Mouse (Mus musculus) forebrain, postnatal 0 days (tissue): ENCODE data around the gene Gm26897. TPM values are rescaled to one million over a fixed set of nuclear protein-coding genes. Genes with fewer than 3 reads are reported as not detected.

Source experiments
- ATAC-seq: fragments of 200-750 bp; cut with Nextera tagmentation; 2 replicates; pipeline ENCODE4 v1.8.0; 2017; ENCODE audit warnings: mild to moderate bottlenecking, moderate library complexity
- DNase-seq: peaks from one replicate; pipeline ENCODE4 v3.0.0-alpha.2; 2015
- H3K27ac ChIP-seq: fragments of 300-500 bp; sonication (generic); 2 replicates; pipeline ENCODE4 v1.5.1; 2014; ENCODE audit warnings: low read depth, mild to moderate bottlenecking, antibody characterized with exemption, low read length, moderate library complexity, mixed read lengths
- H3K27me3 ChIP-seq: fragments of 300-500 bp; sonication (generic); 2 replicates; pipeline ENCODE4 v1.6.1; 2014; ENCODE audit warnings: mild to moderate bottlenecking, low read length, mixed read lengths; ENCODE audit not compliant: insufficient read depth
- H3K36me3 ChIP-seq: fragments of 300-500 bp; sonication (generic); 2 replicates; pipeline ENCODE4 v1.6.1; 2014; ENCODE audit warnings: mild to moderate bottlenecking, moderate library complexity; ENCODE audit not compliant: insufficient read depth
- H3K4me1 ChIP-seq: fragments of 300-500 bp; sonication (generic); 2 replicates; pipeline ENCODE4 v1.6.1; 2014; ENCODE audit warnings: antibody characterized with exemption; ENCODE audit not compliant: insufficient read depth
- H3K4me2 ChIP-seq: fragments of 300-500 bp; sonication (generic); 2 replicates; pipeline ENCODE4 v1.6.1; 2014; ENCODE audit warnings: low read depth, mild to moderate bottlenecking, moderate library complexity
- H3K4me3 ChIP-seq: fragments of 300-500 bp; sonication (generic); 2 replicates; pipeline ENCODE4 v1.5.1; 2014; ENCODE audit warnings: low read depth, low read length, mixed read lengths
- H3K9ac ChIP-seq: fragments of 300-500 bp; sonication (generic); 2 replicates; pipeline ENCODE4 v1.6.1; 2014; ENCODE audit warnings: mild to moderate bottlenecking
- H3K9me3 ChIP-seq: fragments of 300-500 bp; sonication (generic); 2 replicates; pipeline ENCODE4 v1.6.1; 2016; ENCODE audit warnings: low read length
- CTCF ChIP-seq: sonication (generic); IDR thresholded peaks from 2 replicates; pipeline ENCODE4 v1.5.1; 2016; ENCODE audit warnings: antibody characterized with exemption, control low read depth, low read depth
- WGBS: fragments of 180-500 bp; shearing (Covaris S2); extraction: QIAGEN DNeasy Blood & Tissue Kit; methylation state at CpG from one replicate; pipeline ENCODE4 v1.1.7; 2014; 5-methylcytosine and 5-hydroxymethylcytosine counted together
- polyA plus RNA-seq: library from polyadenylated mRNA; unstranded; fragments of >200 nt; fragmentation: Nextera tagmentation; extraction: Ambion mirVana; gene quantifications from 2 replicates; pipeline ENCODE4 v1.2.1, GENCODE M21; 2015
- total RNA-seq: library from RNA; depleted of rRNA; stranded (reverse); fragments of >200 nt; gene quantifications from 2 replicates; pipeline ENCODE4 v1.2.3, GENCODE M21; 2014

Gene Gm26897
- total and polyA plus RNA-seq, 2 experiments from 2014 or later: not detected

DNA sequence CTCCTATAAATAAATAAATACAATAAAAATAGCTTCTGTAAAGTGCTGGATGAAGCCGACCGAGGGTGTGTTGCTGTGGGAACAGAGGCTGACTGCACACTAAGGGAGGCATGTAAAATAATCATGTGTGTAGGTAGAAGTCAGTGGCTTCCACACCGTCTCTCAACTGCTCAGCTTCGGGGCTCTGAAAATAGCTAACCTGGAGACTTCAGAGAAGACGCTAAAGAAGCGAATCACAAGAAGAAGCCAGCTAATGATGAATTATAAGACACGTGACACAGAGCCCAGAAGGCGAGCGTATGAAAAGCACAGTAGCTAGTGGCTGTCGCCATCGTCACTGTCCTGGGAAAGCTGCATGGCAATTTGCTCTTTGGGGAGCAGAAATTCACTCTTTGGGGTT, 29.4 kb upstream of the Gm26897 start:
- H3K9me3 ChIP-seq: no peaks in the 10 kb centered on the region
- peaks cover 26% of the 10 kb centered on the region for H3K4me1 ChIP-seq
- TF ChIP-seq CTCF: no peak
- peak overlapping the region; percentile 16; the same call in 1 of the 2 replicates for H3K27ac ChIP-seq
- no peak overlapping the region for H3K4me3 ChIP-seq
- H3K27me3 ChIP-seq: no peaks in the 10 kb centered on the region
- WGBS: 48% methylated on average over 11 of the region's 11 CpGs
- no peak overlapping the region for H3K9ac ChIP-seq
- peak; percentile 57 for DNase-seq
- H3K4me2 ChIP-seq: no peak overlapping the region
- peak; percentile 42; the same call in 1 of the 2 replicates for ATAC-seq
- no peaks in the 10 kb centered on the region for H3K36me3 ChIP-seq

DNA sequence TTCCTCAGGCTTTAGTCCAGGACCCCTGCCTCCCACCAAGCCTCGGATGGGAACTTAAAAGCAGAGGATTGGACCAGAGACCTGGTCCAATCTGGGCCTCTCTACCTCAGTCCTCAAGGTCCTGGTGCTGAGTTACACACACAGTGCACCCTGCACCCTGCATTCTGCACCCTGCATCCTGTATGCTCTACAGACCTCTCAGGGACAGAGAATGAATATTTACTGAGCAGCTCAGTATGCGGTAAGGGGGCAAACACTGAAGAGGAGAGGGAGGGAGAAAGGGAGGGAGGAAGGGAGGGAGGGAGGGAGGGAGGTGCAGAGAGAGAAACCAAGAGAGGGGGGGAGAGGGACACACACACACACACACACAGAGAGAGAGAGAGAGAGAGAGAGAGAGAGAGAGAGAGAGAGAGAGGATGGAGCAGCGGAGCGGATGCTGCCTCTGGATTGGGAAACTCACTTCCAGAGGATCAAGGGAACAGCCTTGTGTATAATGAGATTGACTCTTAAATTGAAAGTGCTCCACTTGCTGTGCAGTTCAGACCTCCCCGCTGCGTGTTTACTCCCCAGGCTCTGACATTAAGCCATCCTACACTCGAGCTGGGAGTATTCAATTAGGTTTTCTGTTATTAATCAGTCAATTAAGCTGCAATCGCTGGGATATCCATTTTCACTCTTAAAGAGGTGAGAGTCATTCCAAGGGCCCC, 24.4 kb upstream of the Gm26897 start:
- Histone ChIP-seq H3K4me2 (no peak overlapping the region), H3K27ac (0 out of 2 replicates have a peak overlapping the region, but pooled peaks have one; percentile 40), H3K4me3 (no peak overlapping the region), H3K9ac (no peak overlapping the region), H3K9me3 (0 out of 2 replicates have a peak, but pooled peaks cover 6% of the 10 kb centered on the region), H3K4me1 (no peaks in the 10 kb centered on the region), H3K27me3 (no peaks in the 10 kb centered on the region), H3K36me3 (no peaks in the 10 kb centered on the region)
- no peak for TF ChIP-seq CTCF
- WGBS: 14% methylated on average over 8 of the region's 8 CpGs
- DNase-seq: peak; percentile 21
- peak; percentile 78 for ATAC-seq

DNA sequence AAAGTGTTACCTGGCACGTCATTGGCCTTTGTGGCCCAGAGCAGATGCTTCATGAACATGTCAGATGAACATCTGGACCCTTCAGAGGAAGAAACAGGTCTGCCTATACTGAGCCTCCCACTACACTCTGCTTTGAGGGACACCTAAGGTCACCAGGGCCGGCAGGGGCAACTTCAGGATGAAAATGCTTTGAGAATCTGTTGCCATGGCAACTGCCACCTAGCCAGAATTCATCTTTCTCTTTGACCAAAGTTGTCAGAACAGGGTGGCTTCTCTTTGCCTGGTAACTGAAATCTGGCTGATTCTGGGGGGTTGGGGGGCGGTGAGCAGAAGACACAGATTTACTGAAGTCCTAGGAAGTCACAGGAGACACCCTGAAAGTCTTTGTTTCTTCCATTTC, 14.7 kb upstream of the Gm26897 start:
- Histone ChIP-seq H3K27me3 (no peaks in the 10 kb centered on the region), H3K4me2 (no peak overlapping the region), H3K36me3 (no peaks in the 10 kb centered on the region), H3K9me3 (no peaks in the 10 kb centered on the region), H3K27ac (no peak overlapping the region), H3K4me1 (peaks cover 19% of the 10 kb centered on the region), H3K9ac (no peak overlapping the region), H3K4me3 (no peak overlapping the region)
- 64% methylated on average over 3 of the region's 3 CpGs for WGBS
- ATAC-seq (no peak), DNase-seq (peak; percentile 58)
- TF ChIP-seq CTCF: no peak

DNA sequence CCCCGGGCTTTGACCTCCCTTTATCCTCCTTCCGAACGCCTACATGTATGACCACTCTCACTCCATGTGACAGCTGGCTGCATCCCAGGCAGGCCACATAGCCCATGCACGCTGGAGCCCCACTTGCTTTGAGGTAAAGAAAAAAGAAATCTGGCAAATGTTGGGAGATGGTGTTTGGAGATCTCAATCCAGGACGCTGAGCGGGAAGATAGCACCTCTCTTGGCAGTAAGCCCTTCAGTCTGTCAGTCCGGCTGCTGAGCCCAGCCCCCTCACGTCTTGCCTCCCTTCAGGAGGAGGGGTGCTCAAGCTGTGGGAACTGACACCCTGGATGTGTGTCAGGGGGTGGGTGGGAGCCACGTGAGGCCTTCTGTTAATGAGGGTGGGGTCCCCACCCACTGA, 13.0 kb upstream of the Gm26897 start:
- peak; percentile 81 for DNase-seq
- Histone ChIP-seq H3K9ac (no peak overlapping the region), H3K4me3 (no peak overlapping the region), H3K36me3 (no peaks in the 10 kb centered on the region), H3K27ac (peak overlapping the region; percentile 40; the same call in 1 of the 2 replicates), H3K9me3 (no peaks in the 10 kb centered on the region), H3K27me3 (no peaks in the 10 kb centered on the region), H3K4me2 (no peak overlapping the region), H3K4me1 (peaks cover 35% of the 10 kb centered on the region)
- ATAC-seq: peak; percentile 26
- WGBS: 50% methylated on average over 9 of the region's 9 CpGs
- TF ChIP-seq CTCF: no peak

DNA sequence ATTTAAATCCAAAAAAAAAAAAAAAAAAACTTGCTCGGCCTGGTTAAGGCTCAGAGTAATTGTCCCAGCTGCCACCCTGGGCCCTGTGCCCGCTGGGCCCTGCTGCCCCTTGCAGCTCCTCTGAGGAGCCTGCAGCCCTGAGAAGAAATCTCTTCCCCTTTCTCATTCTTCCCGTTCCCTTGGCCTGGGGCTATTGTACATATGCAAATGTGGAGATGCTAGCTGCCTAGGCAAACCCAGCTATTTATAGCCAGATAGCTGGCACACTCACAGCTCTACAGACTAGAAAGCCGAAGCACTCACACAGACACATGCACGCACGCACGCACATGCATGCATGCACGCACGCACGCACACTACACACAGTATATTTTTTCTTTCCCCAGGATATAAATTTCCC, 9.0 kb upstream of the Gm26897 start:
- Histone ChIP-seq H3K4me2 (peak overlapping the region; percentile 41), H3K27ac (peak overlapping the region; percentile 91), H3K9me3 (no peaks in the 10 kb centered on the region; the same call in 1 of the 2 replicates), H3K4me3 (no peak overlapping the region), H3K36me3 (no peaks in the 10 kb centered on the region), H3K27me3 (no peaks in the 10 kb centered on the region), H3K9ac (peak overlapping the region; percentile 25; the same call in 1 of the 2 replicates), H3K4me1 (peaks cover 32% of the 10 kb centered on the region)
- peak; percentile 91 for ATAC-seq
- peak; percentile 91 for DNase-seq
- no peak for TF ChIP-seq CTCF
- WGBS: 10% methylated on average over 10 of the region's 10 CpGs

DNA sequence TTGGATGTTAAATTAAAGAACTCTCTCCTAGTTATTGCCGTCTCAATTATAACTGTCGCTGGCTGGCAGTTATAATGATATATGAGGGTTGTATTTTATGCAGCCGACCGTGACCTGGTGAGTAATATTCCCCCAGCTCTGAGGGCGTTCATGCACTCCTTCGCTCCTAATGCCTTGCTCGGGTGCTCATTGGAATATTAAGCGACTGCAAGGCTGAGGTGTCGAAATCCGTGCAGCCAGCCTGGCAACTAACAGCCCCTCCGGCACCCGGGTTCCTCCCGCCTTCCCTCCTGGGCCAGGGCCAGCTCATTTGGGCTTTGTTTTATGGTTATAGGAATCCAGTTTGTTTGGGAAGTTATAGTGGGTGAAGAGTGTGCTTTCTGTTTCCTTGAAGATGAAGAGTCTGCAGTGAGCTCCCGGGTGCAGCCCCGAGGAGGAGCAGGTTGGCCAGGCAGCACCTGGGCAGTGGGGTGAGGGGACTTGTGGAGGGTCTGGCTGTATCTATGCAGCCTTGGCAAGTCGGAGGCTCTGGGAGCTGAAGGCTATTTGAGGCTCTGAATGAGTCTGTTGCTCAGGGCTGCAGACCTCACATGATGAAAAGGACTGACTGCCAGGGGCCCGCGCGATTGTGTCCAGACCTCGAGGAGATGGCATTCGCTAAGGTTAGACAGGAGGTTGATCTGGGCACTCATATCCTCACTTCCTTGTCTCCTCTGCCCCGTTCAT, 8.4 kb upstream of the Gm26897 start:
- no peak overlapping the region for H3K4me3 ChIP-seq
- H3K36me3 ChIP-seq: no peaks in the 10 kb centered on the region
- H3K27me3 ChIP-seq: no peaks in the 10 kb centered on the region
- WGBS: 10% methylated on average over 22 of the region's 22 CpGs
- H3K27ac ChIP-seq: peak overlapping the region; percentile 91
- H3K4me2 ChIP-seq: peak overlapping the region; percentile 41
- peak; percentile 83 for DNase-seq
- peaks cover 28% of the 10 kb centered on the region for H3K4me1 ChIP-seq
- peak overlapping the region; percentile 39; the same call in 1 of the 2 replicates for H3K9ac ChIP-seq
- no peaks in the 10 kb centered on the region; the same call in 1 of the 2 replicates for H3K9me3 ChIP-seq
- no peak for TF ChIP-seq CTCF
- peak; percentile 72 for ATAC-seq

- peak; percentile 55 for TF ChIP-seq CTCF
- no peaks in the 10 kb centered on the region; the same call in 1 of the 2 replicates for H3K9me3 ChIP-seq
Observed at GRCm38 (mm10) chr5:111728411-111728810, 5.3 kb upstream of the Gm26897 start.

More at GRCm38 (mm10) chr5:111728411-111728810, 5.3 kb upstream of the Gm26897 start:
- DNase-seq (no peak), ATAC-seq (no peak)
- WGBS: 83% methylated on average over 4 of the region's 4 CpGs
- Histone ChIP-seq H3K4me3 (no peak overlapping the region), H3K4me1 (peaks cover 25% of the 10 kb centered on the region), H3K9ac (no peak overlapping the region), H3K4me2 (no peak overlapping the region), H3K27ac (no peak overlapping the region), H3K36me3 (no peaks in the 10 kb centered on the region), H3K27me3 (no peaks in the 10 kb centered on the region)
